Mouse (Mus musculus): Measurements from ENCODE around the gene Bcl11a.

The Bcl11a gene

GRCm38 (mm10) chr11:24097026-24097425 lies 19.2 kb downstream of the Bcl11a start:
- in situ Hi-C loops (cut with MboI; ENCODE audit: unreplicated experiment in 2 of 2), result loop anchor here in 1 of 2 experiments (25.0 kb wide), 1 partner anchor 290 kb away; no protein-coding TSS in a partner anchor

- in situ Hi-C loops (cut with MboI; ENCODE audit: unreplicated experiment in 2 of 2), result loop anchor here in 1 of 2 experiments (25.0 kb wide), 1 partner anchor 289 kb away; no protein-coding TSS in a partner anchor
These were observed 20.2 kb downstream of the Bcl11a start for GRCm38 (mm10) chr11:24098069-24098468.

DNA sequence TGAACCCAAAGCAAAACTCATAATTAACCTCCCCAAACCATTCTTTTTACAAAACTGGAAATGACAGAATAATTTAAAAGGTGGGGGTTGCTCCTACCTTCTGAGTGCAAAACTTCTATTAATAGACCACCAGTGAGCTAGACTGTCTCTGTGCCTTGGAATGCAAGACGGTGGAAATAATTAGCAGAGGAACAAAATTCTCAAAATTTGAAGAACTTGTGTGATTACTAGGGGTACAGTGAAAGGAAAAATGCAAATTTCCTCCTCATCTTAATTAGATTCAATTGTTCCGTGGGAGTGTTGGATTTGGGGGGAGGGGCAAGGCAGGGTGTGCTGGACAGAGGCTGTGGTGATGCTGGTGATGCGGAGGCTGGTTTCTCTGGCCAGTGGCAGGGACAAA lies 20.8 kb downstream of the Bcl11a start:
- in situ Hi-C loops (cut with MboI; ENCODE audit: unreplicated experiment in 2 of 2), result loop anchor here in 1 of 2 experiments (25.0 kb wide), 1 partner anchor 289 kb away; no protein-coding TSS in a partner anchor

DNA sequence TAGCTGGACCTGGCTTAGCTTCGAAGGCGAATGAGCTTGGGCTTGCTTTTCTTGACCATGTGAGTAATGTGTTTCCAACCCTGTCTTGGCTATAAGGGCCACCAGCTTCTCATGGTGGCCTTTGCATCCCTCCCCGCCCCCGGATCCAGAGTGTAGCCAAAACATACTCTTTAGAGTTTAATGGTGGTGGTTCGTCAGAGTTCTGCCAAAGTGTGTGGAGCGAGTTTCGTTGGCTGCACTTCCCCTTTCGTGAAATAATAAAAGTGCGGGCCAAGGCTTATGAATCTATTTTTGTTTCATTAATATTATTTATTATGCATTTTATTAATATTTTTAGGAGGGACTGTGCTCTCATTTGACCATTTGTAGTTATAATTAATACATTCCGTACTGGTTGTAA lies 21.4 kb downstream of the Bcl11a start:
- in situ Hi-C loops (cut with MboI; ENCODE audit: unreplicated experiment in 2 of 2), result loop anchor here in 1 of 2 experiments (25.0 kb wide), 1 partner anchor 288 kb away; no protein-coding TSS in a partner anchor

GRCm38 (mm10) chr11:24099886-24100293 lies 22.0 kb downstream of the Bcl11a start:
- in situ Hi-C loops (cut with MboI; ENCODE audit: unreplicated experiment in 2 of 2), result loop anchor here in 1 of 2 experiments (25.0 kb wide), 1 partner anchor 287 kb away; no protein-coding TSS in a partner anchor

DNA sequence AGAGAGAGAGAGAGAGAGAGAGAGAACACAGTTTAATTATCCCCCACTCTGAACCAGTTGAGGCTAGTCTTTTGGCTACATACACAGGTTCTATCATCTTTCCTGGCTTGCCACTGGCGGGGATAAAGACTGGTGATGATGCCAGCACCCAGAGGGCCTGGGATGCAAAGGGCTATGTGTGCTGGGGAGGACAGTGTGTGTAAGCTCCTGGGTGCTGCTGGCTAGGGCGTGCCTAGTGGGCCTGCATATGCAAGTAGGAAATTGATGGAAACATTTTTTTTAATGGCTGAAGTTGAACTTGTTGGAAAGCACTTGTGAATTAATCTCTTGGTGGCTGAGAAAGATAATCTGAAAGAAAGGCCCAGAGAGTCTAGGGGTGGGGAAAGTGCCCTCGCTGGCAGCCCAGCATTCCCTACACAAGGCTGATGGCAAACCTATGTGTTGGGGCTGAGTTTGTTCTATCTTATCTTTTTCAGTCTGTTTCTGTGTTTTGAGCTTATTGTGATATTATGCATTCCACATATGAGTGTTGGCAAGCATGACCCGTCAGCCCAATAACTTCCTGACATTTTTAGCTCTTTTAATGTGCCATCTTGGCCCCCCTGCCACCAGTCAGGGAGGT lies 22.7 kb downstream of the Bcl11a start:
- in situ Hi-C loops (cut with MboI; ENCODE audit: unreplicated experiment in 2 of 2), result no loop called here

DNA sequence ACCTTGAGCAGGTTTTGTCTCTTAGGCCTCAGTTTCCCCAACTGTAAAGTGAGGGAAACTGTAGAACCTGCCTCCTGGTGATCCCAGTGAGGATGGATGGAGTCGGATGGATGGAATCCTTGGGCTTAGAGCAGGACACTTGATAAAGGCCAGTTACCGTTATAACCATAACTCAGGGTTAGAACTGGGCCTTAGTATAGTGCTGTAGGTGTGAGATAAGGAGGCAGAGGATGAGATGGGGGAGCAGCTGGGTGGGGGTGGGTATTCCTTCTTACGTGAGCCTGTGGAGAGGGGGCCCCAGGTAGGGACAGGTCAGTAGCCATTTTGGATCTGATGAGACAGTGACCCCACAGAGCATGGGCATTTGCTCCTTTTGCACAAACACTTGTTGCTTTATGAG lies 23.8 kb downstream of the Bcl11a start:
- in situ Hi-C loops (cut with MboI; ENCODE audit: unreplicated experiment in 2 of 2), result no loop called here

- in situ Hi-C loops (cut with MboI; ENCODE audit: unreplicated experiment in 2 of 2), result no loop called here
These were observed 24.5 kb downstream of the Bcl11a start for GRCm38 (mm10) chr11:24102372-24102771.

DNA sequence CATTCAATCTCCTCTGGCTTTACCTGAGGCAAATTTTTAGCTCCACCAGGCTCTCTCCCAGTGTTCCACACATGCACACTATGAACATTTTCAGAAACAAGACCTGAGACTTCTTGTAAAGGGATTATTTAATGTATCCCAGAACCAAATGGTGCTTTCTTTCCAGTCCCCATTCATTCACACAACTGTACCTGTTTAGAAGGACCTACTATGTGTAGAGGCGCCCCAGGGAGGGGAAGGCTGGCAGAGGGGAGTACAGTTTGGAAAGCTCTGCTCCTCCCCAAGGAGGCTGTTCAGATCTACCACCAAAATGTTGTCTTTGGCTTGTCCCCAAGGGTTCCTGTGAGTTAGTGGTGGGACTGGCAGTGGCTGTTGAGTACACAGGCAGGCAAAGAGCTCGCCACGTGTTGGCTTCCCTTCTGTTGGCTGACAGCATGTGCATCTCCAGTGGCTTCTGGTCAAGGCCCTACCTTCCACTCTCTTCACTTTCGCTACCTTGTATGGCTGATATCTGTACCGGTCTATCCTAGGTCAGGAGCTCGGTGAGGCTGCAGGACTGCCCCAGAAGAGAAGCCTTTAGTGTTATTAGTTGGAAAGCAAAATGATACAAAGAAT lies 25.4 kb downstream of the Bcl11a start:
- in situ Hi-C loops (cut with MboI; ENCODE audit: unreplicated experiment in 2 of 2), result no loop called here

DNA sequence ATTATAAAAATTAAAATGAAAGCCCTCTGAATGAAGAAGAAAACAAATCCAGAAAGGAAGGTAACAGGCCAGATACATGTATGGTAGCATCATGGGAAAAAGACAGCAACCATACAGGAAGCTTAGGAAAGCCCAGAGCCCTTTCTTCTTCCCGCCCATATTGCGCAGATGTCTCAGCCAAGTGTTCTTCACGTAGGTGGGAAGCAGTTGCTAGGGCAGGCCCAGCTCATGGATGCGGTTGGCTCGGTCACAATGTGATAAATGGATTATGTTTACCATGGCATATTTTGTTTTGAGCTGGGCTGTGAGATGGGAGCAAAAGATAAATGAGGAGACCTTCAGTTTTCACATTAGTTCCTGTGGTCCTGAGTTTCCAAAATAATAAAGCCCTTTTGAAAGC lies 29.6 kb downstream of the Bcl11a start:
- in situ Hi-C loops (cut with MboI; ENCODE audit: unreplicated experiment in 2 of 2), result no loop called here

DNA sequence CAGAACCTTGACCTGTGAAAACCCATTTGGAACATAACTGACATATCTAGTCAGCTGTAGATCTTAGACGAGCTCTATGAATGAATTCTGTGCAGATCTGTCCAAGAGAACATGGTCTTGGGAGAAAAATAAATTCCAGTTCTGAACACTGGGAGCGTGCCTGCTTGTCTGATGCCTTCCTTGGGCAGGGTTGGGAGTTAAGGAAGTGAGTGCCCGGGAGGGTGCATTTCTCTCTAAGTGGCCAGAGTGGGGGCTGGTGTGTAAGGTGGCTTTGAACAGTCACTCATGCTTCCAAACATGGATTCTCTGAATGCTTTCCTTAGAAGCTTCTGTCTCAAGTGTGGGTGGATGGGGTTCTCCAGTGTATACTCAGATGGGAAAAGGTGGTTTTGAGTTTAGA lies 31.1 kb downstream of the Bcl11a start:
- in situ Hi-C loops (cut with MboI; ENCODE audit: unreplicated experiment in 2 of 2), result no loop called here

DNA sequence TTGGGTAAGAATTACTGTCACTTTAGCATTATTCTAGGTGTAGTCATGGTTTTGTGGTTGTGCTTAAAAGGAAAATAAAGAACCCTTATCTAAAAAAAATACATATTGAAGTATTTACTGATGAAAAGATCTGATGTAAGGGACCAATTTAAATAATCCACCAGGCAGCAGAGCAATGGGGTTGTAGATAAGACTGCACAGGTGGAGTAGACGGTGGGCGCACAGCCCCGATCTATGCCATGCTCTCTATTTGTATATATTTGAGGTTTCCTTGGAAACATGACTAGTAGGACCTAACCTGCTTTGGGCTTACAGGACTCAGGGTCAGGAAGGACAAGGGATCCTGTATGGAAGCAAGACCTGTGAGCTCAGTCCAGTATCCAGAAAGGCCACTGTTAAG lies 31.5 kb downstream of the Bcl11a start:
- in situ Hi-C loops (cut with MboI; ENCODE audit: unreplicated experiment in 2 of 2), result no loop called here

DNA sequence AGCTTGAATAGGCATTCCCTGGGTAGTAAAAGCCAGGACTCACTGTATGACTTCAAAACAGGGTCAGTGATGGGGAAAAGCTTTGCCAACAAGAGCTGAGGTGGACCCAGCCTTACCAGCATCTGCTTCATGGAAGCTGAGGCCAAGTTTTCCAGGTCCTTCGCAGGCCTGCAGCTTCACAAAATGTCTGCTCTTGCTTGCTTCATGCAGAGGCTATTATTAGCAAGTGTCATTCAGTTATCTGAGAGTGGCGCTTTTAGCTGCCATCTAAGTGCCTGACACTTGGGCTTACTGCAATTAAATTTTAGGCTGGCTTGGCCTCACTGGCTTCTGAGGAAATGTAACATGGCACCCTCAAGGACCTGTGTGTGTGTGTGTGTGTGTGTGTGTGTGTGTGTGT lies 32.3 kb downstream of the Bcl11a start:
- in situ Hi-C loops (cut with MboI; ENCODE audit: unreplicated experiment in 2 of 2), result no loop called here

DNA sequence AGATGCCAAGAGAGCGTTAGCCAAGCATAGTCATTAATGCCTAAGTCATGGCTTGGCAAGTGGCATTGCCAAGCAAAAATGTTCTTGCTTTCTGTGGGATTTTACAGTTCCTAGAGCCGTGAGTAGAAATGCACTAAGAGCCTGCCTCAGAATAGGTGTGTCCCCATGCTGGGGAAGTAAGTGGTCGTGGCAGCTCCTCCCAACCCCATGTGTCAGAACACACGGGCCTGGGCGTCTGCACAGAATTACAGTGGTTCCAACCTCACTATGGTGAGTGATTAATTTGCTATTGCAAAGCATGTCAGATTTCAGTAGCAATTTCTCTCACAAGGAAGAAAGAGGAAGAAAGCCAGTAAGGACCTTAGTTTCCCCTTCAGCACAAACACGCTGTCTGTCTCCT lies 33.9 kb downstream of the Bcl11a start:
- in situ Hi-C loops (cut with MboI; ENCODE audit: unreplicated experiment in 2 of 2), result no loop called here

DNA sequence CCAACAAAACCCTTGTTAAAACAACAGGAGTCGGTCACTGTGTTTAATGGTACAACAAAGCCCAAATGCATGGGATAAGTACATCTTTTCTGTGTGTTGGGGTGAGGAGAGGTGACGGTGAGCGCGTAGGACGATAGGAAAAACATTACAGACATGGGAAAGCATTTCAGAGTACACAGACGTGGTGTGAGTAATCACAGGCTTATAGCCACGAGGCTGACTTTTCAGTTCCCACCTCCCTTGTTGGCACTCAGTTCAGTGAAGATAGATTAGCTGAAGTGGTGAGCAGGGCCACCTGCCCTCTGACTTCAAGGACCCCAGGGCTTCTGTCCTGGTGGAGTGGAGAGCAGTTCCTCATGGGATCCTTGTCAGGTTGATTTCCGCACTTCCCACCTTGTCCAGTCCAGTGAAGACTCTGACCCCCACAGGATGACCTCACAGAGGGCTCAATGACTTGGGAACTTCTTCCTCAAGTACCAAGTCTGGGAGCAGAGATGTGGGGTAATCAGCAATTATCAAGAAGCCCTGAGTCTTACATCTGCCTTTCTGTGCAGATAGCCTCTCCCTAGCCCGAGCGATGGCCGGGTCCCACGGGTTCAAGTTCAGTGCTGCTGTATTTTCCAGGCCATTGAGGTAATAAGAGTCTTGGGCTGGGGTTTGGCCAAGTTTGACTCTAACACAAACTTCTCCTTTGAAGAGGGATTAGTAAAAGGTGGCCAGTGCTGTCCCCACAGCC lies 37.3 kb downstream of the Bcl11a start:
- in situ Hi-C loops (cut with MboI; ENCODE audit: unreplicated experiment in 2 of 2), result no loop called here

- in situ Hi-C loops (cut with MboI; ENCODE audit: unreplicated experiment in 2 of 2), result no loop called here
These were observed 38.2 kb downstream of the Bcl11a start for GRCm38 (mm10) chr11:24116041-24116440.

DNA sequence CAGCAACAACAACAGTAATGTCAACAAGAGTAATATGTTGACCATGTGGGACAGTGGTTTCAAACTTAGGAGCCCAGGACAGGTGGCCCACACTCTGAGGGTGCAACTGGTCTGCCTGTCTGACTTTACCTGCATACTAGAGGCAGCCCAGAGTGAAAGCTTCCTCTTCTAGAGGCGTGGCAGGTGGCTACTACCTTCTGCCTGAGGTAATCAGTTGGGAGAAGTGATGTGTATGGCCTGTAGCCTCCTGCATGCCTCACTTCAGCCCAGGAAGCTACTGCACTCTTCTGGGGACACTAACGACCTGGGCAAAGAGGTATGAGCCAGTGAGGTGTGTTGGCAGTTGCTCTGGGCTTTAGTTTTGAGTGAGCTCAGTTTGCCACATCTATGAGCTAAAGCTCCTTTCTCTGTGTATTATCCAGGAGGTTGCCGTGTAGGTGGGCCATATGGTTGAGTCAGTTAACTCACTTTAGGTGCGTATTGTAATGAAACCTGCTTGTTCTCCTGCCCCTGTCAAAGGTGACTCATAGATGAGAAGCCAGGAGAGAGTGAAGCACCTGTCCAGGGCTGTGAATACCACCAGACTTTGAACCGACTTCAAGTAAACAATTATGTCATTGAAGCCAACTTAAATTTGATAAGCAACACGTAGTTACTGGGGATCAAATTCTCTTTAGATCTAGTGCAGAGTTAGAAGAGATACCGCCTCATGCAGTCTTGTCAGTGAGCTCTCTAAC lies 38.9 kb downstream of the Bcl11a start:
- in situ Hi-C loops (cut with MboI; ENCODE audit: unreplicated experiment in 2 of 2), result no loop called here

DNA sequence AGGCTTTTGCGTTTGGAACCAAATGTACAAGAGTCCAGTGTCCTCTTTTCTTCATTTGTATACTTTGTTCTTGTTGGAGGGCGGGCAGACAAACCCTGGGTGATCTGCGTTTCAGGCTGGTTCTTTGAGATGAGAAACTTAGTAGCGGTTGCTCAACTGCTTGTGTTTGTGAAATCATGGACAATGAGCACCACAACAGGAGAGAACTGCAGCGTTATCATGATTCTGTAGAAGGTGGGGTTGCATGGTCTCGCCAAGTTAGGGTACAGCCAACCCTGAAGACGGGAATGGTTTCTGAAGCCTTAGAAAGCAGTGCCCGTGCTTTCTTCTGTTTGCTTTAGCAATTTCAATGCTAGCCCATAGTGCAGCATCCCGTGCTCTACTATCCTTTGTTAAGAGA lies 43.3 kb downstream of the Bcl11a start:
- in situ Hi-C loops (cut with MboI; ENCODE audit: unreplicated experiment in 2 of 2), result no loop called here

GRCm38 (mm10) chr11:24122899-24123298 lies 45.0 kb downstream of the Bcl11a start:
- in situ Hi-C loops (cut with MboI; ENCODE audit: unreplicated experiment in 2 of 2), result no loop called here

GRCm38 (mm10) chr11:24123991-24124390 lies 46.1 kb downstream of the Bcl11a start:
- in situ Hi-C loops (cut with MboI; ENCODE audit: unreplicated experiment in 2 of 2), result no loop called here

DNA sequence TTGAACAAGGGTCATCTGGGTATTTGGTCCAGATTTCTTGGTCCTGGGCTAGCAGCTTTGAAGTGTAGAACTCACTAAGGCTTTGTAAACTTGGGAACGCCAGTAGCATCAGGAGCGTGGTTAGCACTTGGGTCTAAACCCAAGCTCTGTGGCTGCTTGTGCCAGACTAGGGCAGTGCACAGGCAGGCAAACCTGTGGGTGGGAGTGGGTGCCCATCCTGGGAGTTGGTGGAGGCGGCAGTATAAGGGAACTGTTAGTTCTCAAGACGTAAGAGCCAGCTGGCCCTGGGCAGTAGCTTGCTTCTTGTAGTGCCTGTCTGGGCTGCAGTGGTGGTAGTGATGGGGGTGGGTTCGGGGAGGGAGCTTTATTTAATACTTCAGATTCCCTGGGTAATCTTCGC lies 47.2 kb downstream of the Bcl11a start:
- in situ Hi-C loops (cut with MboI; ENCODE audit: unreplicated experiment in 2 of 2), result no loop called here

All from v-Abl transformed pro-B cells (cell line).